Mouse (Mus musculus) MEL-GATA-1-ER (cell line): ENCODE results near the gene Ube2b.

ENCODE experiments used
- DNase-seq: peaks from one replicate; pipeline ENCODE4 v3.0.0-alpha.2; 2012; ENCODE audit warnings: low read depth; ENCODE audit errors: extremely low read depth

Gene Ube2b

DNA sequence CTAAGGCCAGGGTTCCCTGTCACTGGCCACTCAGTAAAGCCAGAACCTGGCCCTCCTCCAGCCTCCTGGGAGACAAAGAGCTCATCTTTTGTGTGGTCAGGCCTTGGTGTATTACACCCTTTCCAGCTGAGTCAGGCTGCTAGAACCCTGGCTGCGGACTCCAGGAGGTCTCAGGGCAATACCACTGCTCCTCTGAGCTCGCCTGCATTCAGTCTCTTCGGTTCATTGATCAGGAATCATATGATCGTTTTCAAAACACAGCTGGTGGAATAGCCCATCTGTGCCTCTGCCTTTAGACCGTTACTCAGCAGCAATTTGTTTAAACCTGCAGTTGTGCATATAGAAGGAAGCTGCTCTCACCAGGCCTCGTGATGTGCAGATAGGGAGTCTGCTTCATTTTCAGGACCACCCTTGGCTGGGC lies 63.2 kb downstream of the Ube2b start:
- no peak for DNase-seq

- no peak for DNase-seq
Observed at GRCm38 (mm10) chr11:51935636-51936434, 64.7 kb downstream of the Ube2b start.
